Mouse (Mus musculus) urinary bladder, postnatal 10 days (tissue): Measurements from ENCODE around the gene Gm20747.
"Not testable (repeated sequence)": the region's sequence is repeated elsewhere in the genome, so short reads cannot be mapped to it uniquely, and the experiment has no call there.

Experiments used
- DNase-seq: peaks from one replicate; pipeline ENCODE4 v3.0.0; 2022; ENCODE audit warnings: low spot score

Gene Gm20747

DNA sequence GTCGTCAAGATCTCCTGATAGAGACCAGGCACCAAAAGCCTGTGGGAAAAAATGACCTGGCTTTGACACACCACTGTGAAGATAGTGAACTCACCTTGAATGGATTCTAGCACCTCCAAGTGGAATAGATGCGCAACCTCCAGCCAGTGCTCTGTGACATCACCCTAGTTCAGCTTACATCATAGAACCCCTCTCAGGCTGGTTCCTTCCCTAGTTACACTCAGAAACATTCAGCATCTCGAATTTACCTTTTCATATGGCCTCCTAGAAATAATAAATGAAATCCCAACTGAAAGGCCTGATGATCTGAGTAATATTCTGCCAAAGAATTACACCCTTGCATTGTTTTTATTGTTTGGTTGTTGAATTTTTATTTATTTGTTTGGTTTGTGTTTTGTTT lies at the start of gene Gm20747:
Gene Gm20747, minus strand, starts transcription at position 101 of the 400 bp plus-strand sequence.
- DNase-seq: not testable (repeated sequence)
